Mouse (Mus musculus) megakaryocyte-erythroid progenitor cell, adult 5-6 weeks (primary cell): ENCODE data around the gene Arg1. TPM values are rescaled to one million over a fixed set of nuclear protein-coding genes. Genes with fewer than 3 reads are reported as not detected.

ENCODE experiments used
- ATAC-seq: replicated peaks from 2 replicates; pipeline ENCODE4 v1.8.0; 2016; ENCODE audit warnings: mild to moderate bottlenecking, inconsistent platforms; ENCODE audit not compliant: severe bottlenecking, poor library complexity, low FRiP score, low TSS enrichment
- total RNA-seq, 2 experiments: library from RNA; stranded (forward) in 1 of 2; stranded (reverse) in 1 of 2; fragments of 200-1000, 215-1000 nt in 1 of 2; fragments of >200 nt in 1 of 2; fragmentation: Nextera tagmentation in 1 of 2; gene quantifications; 2 replicates each; pipeline ENCODE4 v1.2.3; 2014 to 2017

Gene Arg1
- total RNA-seq, 2 experiments from 2014 or later: 5.5 TPM; not detected in 1

- no peak for ATAC-seq
Measured at GRCm38 (mm10) chr10:24924296-24924695, 3.0 kb downstream of the Arg1 start.

GRCm38 (mm10) chr10:24922977-24923376 lies 4.3 kb downstream of the Arg1 start:
- no peak for ATAC-seq

GRCm38 (mm10) chr10:24915486-24915885 lies 11.8 kb downstream of the Arg1 start:
- ATAC-seq: no peak

- no peak for ATAC-seq
Measured at GRCm38 (mm10) chr10:24912576-24912975, 14.7 kb downstream of the Arg1 start.

GRCm38 (mm10) chr10:24911199-24911598 lies 16.1 kb downstream of the Arg1 start:
- ATAC-seq: no peak

- no peak; the same call in 1 of the 2 replicates for ATAC-seq
Measured at GRCm38 (mm10) chr10:24905627-24906026, 21.7 kb downstream of the Arg1 start.

- ATAC-seq: peak; percentile 36; the same call in 1 of the 2 replicates
Measured at GRCm38 (mm10) chr10:24895927-24896326, 31.4 kb downstream of the Arg1 start.

- no peak for ATAC-seq
Measured at GRCm38 (mm10) chr10:24888343-24888742, 38.9 kb downstream of the Arg1 start.

- peak; percentile 92 for ATAC-seq
Measured at GRCm38 (mm10) chr10:24886008-24886407, 41.3 kb downstream of the Arg1 start.

GRCm38 (mm10) chr10:24873624-24874023 lies 53.7 kb downstream of the Arg1 start:
- ATAC-seq: no peak

- ATAC-seq: peak; percentile 99
Measured at GRCm38 (mm10) chr10:24869760-24870290, 57.5 kb downstream of the Arg1 start, which contains the start of gene Med23. Gene Med23, plus strand, starts transcription at chr10:24869986.

Other genes starting within 250 kb of the Arg1 start
- gene Enpp1, start 215.3 kb downstream of the Arg1 start, total RNA-seq (2014; fragmentation: Nextera tagmentation): 4.7 and 11.8 TPM in 2 replicates
- 3.7 and 9.6 TPM in 2 replicates for gene Enpp1, start 215.3 kb downstream of the Arg1 start, total RNA-seq (2017)
- 1.2 and 2.3 TPM in 2 replicates for gene Enpp3, start 84.7 kb downstream of the Arg1 start, total RNA-seq (2014; fragmentation: Nextera tagmentation)
- 1.4 TPM in 2 replicates for gene Enpp3, start 84.7 kb downstream of the Arg1 start, total RNA-seq (2017)
- gene Med23, start 57.5 kb downstream of the Arg1 start, total RNA-seq (2014; fragmentation: Nextera tagmentation): 24.5 and 36.0 TPM in 2 replicates
- gene Med23, start 57.5 kb downstream of the Arg1 start, total RNA-seq (2017): 25.3 and 25.7 TPM in 2 replicates